Mouse (Mus musculus) small intestine, adult 2 months (tissue): Measurements from ENCODE around the gene Cst11.

ENCODE experiments used
- CTCF ChIP-seq: fragments of 200-500 bp; IDR thresholded peaks from 2 replicates; pipeline ENCODE4 v1.5.1; 2012; ENCODE audit warnings: low read depth, mild to moderate bottlenecking, control low read depth, inconsistent platforms, low read length, moderate library complexity, mixed read lengths; ENCODE audit not compliant: insufficient replicate concordance, insufficient read length; ENCODE audit errors: extremely low read depth
- POLR2A ChIP-seq: fragments of 200-500 bp; IDR thresholded peaks from 2 replicates; pipeline ENCODE4 v1.6.1; 2012; ENCODE audit warnings: low read depth, mild to moderate bottlenecking, control low read depth, inconsistent platforms, low read length, moderate library complexity

DNA sequence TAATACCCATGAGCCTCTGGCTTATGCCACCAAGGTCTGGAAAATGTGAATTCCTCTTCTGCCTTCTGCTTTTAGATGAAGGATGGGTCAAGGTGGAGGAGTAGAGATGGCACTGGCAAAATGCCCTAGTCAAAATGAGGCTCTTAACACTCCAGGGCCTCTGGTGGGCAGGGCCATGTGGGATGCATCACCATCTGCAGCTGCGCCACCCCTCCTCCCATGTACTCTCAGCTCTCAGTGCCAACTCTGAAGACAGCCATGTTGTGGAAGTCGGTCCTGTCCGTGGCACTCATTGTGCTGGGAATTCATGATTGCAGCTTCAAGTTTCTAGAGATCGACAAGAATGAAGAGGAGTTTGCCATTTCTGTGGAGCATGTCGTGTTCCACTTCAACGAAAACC is 17.8 kb upstream of the Cst11 start, which contains the start of gene Cst12:
- no peak for TF ChIP-seq CTCF
- TF ChIP-seq POLR2A: no peak
